Mouse (Mus musculus) hindbrain, embryonic 12.5 days (tissue): Measurements from ENCODE around the gene Tlk2. TPM values are rescaled to one million over a fixed set of nuclear protein-coding genes. Genes with fewer than 3 reads are reported as not detected.

Source experiments
- ATAC-seq: fragments of 200-750 bp; cut with Nextera tagmentation; 2 replicates; pipeline ENCODE4 v1.8.0; 2017; ENCODE audit warnings: moderate TSS enrichment; ENCODE audit not compliant: low FRiP score
- H3K27ac ChIP-seq: fragments of 300-500 bp; sonication (generic); 2 replicates; pipeline ENCODE4 v1.5.1; 2016; ENCODE audit warnings: mild to moderate bottlenecking
- H3K27me3 ChIP-seq: fragments of 300-500 bp; sonication (generic); 2 replicates; pipeline ENCODE4 v1.6.1; 2016; ENCODE audit warnings: mild to moderate bottlenecking
- H3K36me3 ChIP-seq: fragments of 300-500 bp; sonication (generic); 2 replicates; pipeline ENCODE4 v1.6.1; 2016; ENCODE audit warnings: mild to moderate bottlenecking
- H3K4me1 ChIP-seq: fragments of 300-500 bp; sonication (generic); 2 replicates; pipeline ENCODE4 v1.6.1; 2016
- H3K4me2 ChIP-seq: fragments of 300-500 bp; sonication (generic); replicated peaks from 2 replicates; pipeline ENCODE4 v1.6.1; 2016; ENCODE audit warnings: mild to moderate bottlenecking
- H3K4me3 ChIP-seq: fragments of 300-500 bp; sonication (generic); 2 replicates; pipeline ENCODE4 v1.5.1; 2016; ENCODE audit warnings: mild to moderate bottlenecking
- H3K9ac ChIP-seq: fragments of 300-500 bp; sonication (generic); 2 replicates; pipeline ENCODE4 v1.6.1; 2016; ENCODE audit warnings: mild to moderate bottlenecking, moderate library complexity
- H3K9me3 ChIP-seq: fragments of 300-500 bp; sonication (generic); replicated peaks from 2 replicates; pipeline ENCODE4 v1.6.1; 2016; ENCODE audit warnings: mild to moderate bottlenecking
- WGBS: fragments of 180-500 bp; shearing (Covaris S2); methylation state at CpG from one replicate; pipeline ENCODE4 v1.1.7; 2016; 5-methylcytosine and 5-hydroxymethylcytosine counted together
- polyA plus RNA-seq: library from polyadenylated mRNA; unstranded; fragments of >200 nt; fragmentation: Nextera tagmentation; extraction: Ambion mirVana; gene quantifications from 2 replicates; pipeline ENCODE4 v1.2.1, GENCODE M21; 2016

Tlk2 gene
- polyA plus RNA-seq, 1 experiment from 2014 or later: 25.2 TPM

GRCm38 (mm10) chr11:105234501-105234900 is 55.9 kb downstream of the Tlk2 start:
- Histone ChIP-seq H3K9me3 (no peaks in the 10 kb centered on the region), H3K36me3 (peaks cover 7% of the 10 kb centered on the region; the same call in 1 of the 2 replicates), H3K4me3 (no peak overlapping the region), H3K4me2 (no peak overlapping the region), H3K27ac (no peak overlapping the region), H3K27me3 (no peaks in the 10 kb centered on the region), H3K9ac (no peak overlapping the region), H3K4me1 (no peaks in the 10 kb centered on the region)
- no peak for ATAC-seq
- 99% methylated on average over 2 of the region's 2 CpGs for WGBS

GRCm38 (mm10) chr11:105240991-105241390 is 62.4 kb downstream of the Tlk2 start:
- H3K4me3 ChIP-seq: no peak overlapping the region
- H3K9ac ChIP-seq: no peak overlapping the region
- no peaks in the 10 kb centered on the region for H3K4me1 ChIP-seq
- no peaks in the 10 kb centered on the region for H3K9me3 ChIP-seq
- ATAC-seq: no peak
- no peak overlapping the region for H3K27ac ChIP-seq
- H3K4me2 ChIP-seq: no peak overlapping the region
- peaks cover 27% of the 10 kb centered on the region for H3K36me3 ChIP-seq
- H3K27me3 ChIP-seq: no peaks in the 10 kb centered on the region

GRCm38 (mm10) chr11:105246369-105246768 is 67.8 kb downstream of the Tlk2 start:
- Histone ChIP-seq H3K36me3 (peaks cover 60% of the 10 kb centered on the region), H3K4me2 (no peak overlapping the region)
- WGBS: 97% methylated on average over 1 of the region's 1 CpGs

GRCm38 (mm10) chr11:105246785-105247184 is 68.2 kb downstream of the Tlk2 start:
- 92% methylated on average over 6 of the region's 6 CpGs for WGBS
- Histone ChIP-seq H3K36me3 (peaks cover 60% of the 10 kb centered on the region), H3K27me3 (no peaks in the 10 kb centered on the region), H3K4me2 (no peak overlapping the region), H3K9me3 (no peaks in the 10 kb centered on the region), H3K4me1 (no peaks in the 10 kb centered on the region), H3K9ac (no peak overlapping the region), H3K4me3 (no peak overlapping the region), H3K27ac (no peak overlapping the region)
- ATAC-seq: no peak

More at GRCm38 (mm10) chr11:105246369-105246768, 67.8 kb downstream of the Tlk2 start:
- Histone ChIP-seq H3K27ac (no peak overlapping the region), H3K9me3 (no peaks in the 10 kb centered on the region), H3K4me3 (no peak overlapping the region), H3K9ac (no peak overlapping the region), H3K4me1 (no peaks in the 10 kb centered on the region), H3K27me3 (no peaks in the 10 kb centered on the region)
- no peak for ATAC-seq

- no peaks in the 10 kb centered on the region for H3K4me1 ChIP-seq
- no peak overlapping the region for H3K27ac ChIP-seq
- no peak overlapping the region for H3K9ac ChIP-seq
- no peaks in the 10 kb centered on the region for H3K27me3 ChIP-seq
- H3K4me3 ChIP-seq: no peak overlapping the region
- no peak for ATAC-seq
- H3K4me2 ChIP-seq: no peak overlapping the region
- H3K36me3 ChIP-seq: peaks cover 55% of the 10 kb centered on the region
- no peaks in the 10 kb centered on the region for H3K9me3 ChIP-seq
- 97% methylated on average over 5 of the region's 5 CpGs for WGBS
These were observed 68.7 kb downstream of the Tlk2 start for GRCm38 (mm10) chr11:105247321-105247720.

GRCm38 (mm10) chr11:105259733-105260132 is 81.1 kb downstream of the Tlk2 start:
- Histone ChIP-seq H3K27ac (no peak overlapping the region), H3K27me3 (no peaks in the 10 kb centered on the region), H3K9ac (no peak overlapping the region), H3K4me2 (no peak overlapping the region), H3K4me1 (no peaks in the 10 kb centered on the region), H3K9me3 (no peaks in the 10 kb centered on the region), H3K4me3 (no peak overlapping the region), H3K36me3 (peaks cover 43% of the 10 kb centered on the region)
- WGBS: 84% methylated on average over 3 of the region's 3 CpGs
- ATAC-seq: no peak

- ATAC-seq: no peak
- peaks cover 31% of the 10 kb centered on the region for H3K36me3 ChIP-seq
- H3K4me3 ChIP-seq: no peak overlapping the region
- no peaks in the 10 kb centered on the region for H3K27me3 ChIP-seq
- no peak overlapping the region for H3K4me2 ChIP-seq
- no peak overlapping the region for H3K9ac ChIP-seq
- H3K9me3 ChIP-seq: no peaks in the 10 kb centered on the region
- peak overlapping the region; percentile 55 for H3K27ac ChIP-seq
- 41% methylated on average over 5 of the region's 5 CpGs for WGBS
- no peaks in the 10 kb centered on the region for H3K4me1 ChIP-seq
These were observed 82.5 kb downstream of the Tlk2 start for GRCm38 (mm10) chr11:105261116-105261515.

GRCm38 (mm10) chr11:105261601-105262351 is 83.2 kb downstream of the Tlk2 start:
- H3K27ac ChIP-seq: no peak overlapping the region
- H3K27me3 ChIP-seq: no peaks in the 10 kb centered on the region
- ATAC-seq: no peak
- WGBS: 81% methylated on average over 4 of the region's 4 CpGs
- H3K9ac ChIP-seq: no peak overlapping the region
- no peaks in the 10 kb centered on the region for H3K4me1 ChIP-seq
- H3K4me3 ChIP-seq: no peak overlapping the region
- no peaks in the 10 kb centered on the region for H3K9me3 ChIP-seq
- H3K36me3 ChIP-seq: peaks cover 34% of the 10 kb centered on the region
- no peak overlapping the region for H3K4me2 ChIP-seq

- no peak overlapping the region for H3K4me3 ChIP-seq
- ATAC-seq: no peak
- no peak overlapping the region for H3K9ac ChIP-seq
- no peak overlapping the region for H3K4me2 ChIP-seq
- H3K9me3 ChIP-seq: no peaks in the 10 kb centered on the region
- no peaks in the 10 kb centered on the region for H3K4me1 ChIP-seq
- H3K27ac ChIP-seq: no peak overlapping the region
- H3K27me3 ChIP-seq: no peaks in the 10 kb centered on the region
- peaks cover 32% of the 10 kb centered on the region for H3K36me3 ChIP-seq
These were observed 85.9 kb downstream of the Tlk2 start for GRCm38 (mm10) chr11:105264506-105264905.

GRCm38 (mm10) chr11:105264988-105265387 is 86.4 kb downstream of the Tlk2 start:
- Histone ChIP-seq H3K4me2 (no peak overlapping the region), H3K27ac (no peak overlapping the region), H3K9ac (no peak overlapping the region), H3K36me3 (peaks cover 32% of the 10 kb centered on the region), H3K4me1 (no peaks in the 10 kb centered on the region), H3K27me3 (no peaks in the 10 kb centered on the region), H3K4me3 (no peak overlapping the region), H3K9me3 (no peaks in the 10 kb centered on the region)
- ATAC-seq: no peak
- 90% methylated on average over 3 of the region's 3 CpGs for WGBS

- Histone ChIP-seq H3K4me1 (no peaks in the 10 kb centered on the region), H3K4me2 (no peak overlapping the region), H3K9me3 (no peaks in the 10 kb centered on the region), H3K36me3 (peaks cover 27% of the 10 kb centered on the region), H3K27me3 (no peaks in the 10 kb centered on the region), H3K9ac (no peak overlapping the region), H3K4me3 (no peak overlapping the region), H3K27ac (no peak overlapping the region)
- 15% methylated on average over 2 of the region's 2 CpGs for WGBS
- ATAC-seq: no peak
These were observed 91.5 kb downstream of the Tlk2 start for GRCm38 (mm10) chr11:105270155-105270554.

GRCm38 (mm10) chr11:105280456-105280855 is 101.8 kb downstream of the Tlk2 start:
- Histone ChIP-seq H3K36me3 (peaks cover 71% of the 10 kb centered on the region), H3K4me3 (no peak overlapping the region), H3K27me3 (no peaks in the 10 kb centered on the region), H3K4me2 (no peak overlapping the region), H3K9ac (no peak overlapping the region), H3K9me3 (no peaks in the 10 kb centered on the region), H3K27ac (no peak overlapping the region), H3K4me1 (peaks cover 2% of the 10 kb centered on the region; the same call in 1 of the 2 replicates)
- WGBS: 82% methylated on average over 6 of the region's 6 CpGs
- ATAC-seq: no peak

- Histone ChIP-seq H3K4me3 (no peak overlapping the region), H3K27me3 (no peaks in the 10 kb centered on the region), H3K4me2 (no peak overlapping the region), H3K9ac (no peak overlapping the region), H3K9me3 (no peaks in the 10 kb centered on the region), H3K36me3 (peaks cover 71% of the 10 kb centered on the region), H3K27ac (no peak overlapping the region), H3K4me1 (peaks cover 6% of the 10 kb centered on the region; the same call in 1 of the 2 replicates)
- no peak for ATAC-seq
- WGBS: 79% methylated on average over 7 of the region's 7 CpGs
These were observed 102.7 kb downstream of the Tlk2 start for GRCm38 (mm10) chr11:105281291-105281690.
